In the genomic region with DNA sequence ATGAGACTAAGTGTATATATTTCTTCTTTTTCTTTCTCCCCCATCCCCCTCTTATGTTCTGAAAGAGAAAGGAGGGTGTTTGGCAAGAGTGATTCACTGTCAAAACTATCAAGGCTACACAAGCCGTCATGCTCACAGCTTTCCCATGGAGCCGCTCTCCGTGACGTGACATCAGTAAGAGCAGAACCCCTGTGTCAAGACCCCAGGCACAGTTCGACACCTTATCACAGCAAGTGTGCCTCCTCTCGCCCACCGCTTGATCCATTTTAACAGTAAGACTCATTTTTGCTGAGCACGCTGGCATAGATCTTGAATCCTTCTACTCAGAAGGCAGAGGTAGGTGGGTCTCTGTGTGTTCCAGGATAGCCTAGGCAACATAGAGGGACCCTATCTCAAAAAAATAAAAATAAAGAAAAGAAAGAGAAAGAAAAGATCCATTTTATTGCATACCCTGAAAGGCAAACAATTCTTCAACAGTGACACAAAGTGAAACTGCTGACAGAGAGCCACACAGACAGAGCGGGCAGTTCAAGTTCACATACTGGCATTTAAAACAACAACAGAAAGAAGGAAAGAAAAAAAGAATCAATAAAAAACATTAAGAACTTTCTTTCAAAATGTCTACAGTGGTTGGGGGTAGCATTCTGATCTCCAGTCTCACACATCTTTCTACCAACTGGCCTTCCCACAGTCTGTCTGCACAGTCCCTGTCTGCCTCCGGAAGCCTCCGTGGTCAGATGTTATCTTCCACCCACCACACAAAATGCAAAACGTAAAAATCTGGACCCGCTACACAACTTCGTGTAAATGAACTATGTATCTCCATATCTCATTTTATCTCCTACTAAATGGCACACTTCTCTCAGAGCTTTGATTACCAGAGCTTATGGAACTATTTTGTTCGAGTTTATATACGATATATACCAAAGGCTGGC, we compare ENCODE assay signal across 20 mouse cellular contexts. TPM values are rescaled to one million over a fixed set of nuclear protein-coding genes. Genes with fewer than 3 reads are reported as not detected.
DNase-seq lines count a peak whose midpoint lies in the region; ATAC-seq and TF ChIP-seq lines count a peak whose summit lies in the region.
"Had no signal": no experiment of that assay in that cellular context is flagged by ENCODE, and none has a peak within 500 bp of the region (broad histone marks: within the 10 kb centered on the region; RNA-seq: fewer than 3 reads in every experiment).

No protein-coding gene starts in this region.

- H3K9me3 ChIP-seq in lung, postnatal 0 days (ENCODE audit: low read length) = no peaks in the 10 kb centered on the region
- H3K9me3 ChIP-seq: midbrain, embryonic 15.5 days; neural tube, embryonic 12.5 days; stomach, embryonic 15.5 days had no signal

- DNase-seq in 416B (ENCODE audit: low read depth) = peak; percentile 74
- peak; percentile 85 for DNase-seq in CD4-positive helper T cell, adult 2 months (ENCODE audit: low read depth, low spot score)
- peak; percentile 85 for DNase-seq in induced T-regulatory cell, adult 2 months (ENCODE audit: low read depth)
- peak; percentile 56 for DNase-seq in thymus, adult 2 months
- no peak for DNase-seq in kidney, postnatal 4 days
- no peak for DNase-seq in lung, postnatal 0 days (ENCODE audit: low spot score)
- DNase-seq in gastrocnemius, postnatal 4 days (ENCODE audit: low spot score in 2 of 2) = no peak
- DNase-seq: adrenal gland, postnatal 10 days; cerebellum, adult 2 months; kidney, adult 8-10 months; kidney, postnatal 36 days; layer of hippocampus, postnatal 36 days; left cerebral cortex, postnatal 4 days; right cerebral cortex, postnatal 4 days had no signal

- H3K36me3 ChIP-seq in thymus, adult 2 months (ENCODE audit: control insufficient read depth, insufficient read depth, low read length) = no peaks in the 10 kb centered on the region
- no peaks in the 10 kb centered on the region for H3K36me3 ChIP-seq in lung, postnatal 0 days (ENCODE audit: insufficient read depth, low read length)
- H3K36me3 ChIP-seq: midbrain, embryonic 15.5 days; neural tube, embryonic 12.5 days had no signal

- no peak for ATAC-seq in lung, postnatal 0 days
- ATAC-seq: forebrain, embryonic 14.5 days; hindbrain, postnatal 0 days; midbrain, embryonic 15.5 days had no signal

- no peak for TF ChIP-seq EP300 in lung, postnatal 0 days (IDR thresholded peaks at IDR 0.05)

- 51% methylated on average over 16 of the region's 16 CpGs for WGBS in thymus, adult 2 months
- WGBS in lung, postnatal 0 days = 86% methylated on average over 16 of the region's 16 CpGs

- no peak for TF ChIP-seq CTCF in thymus, adult 2 months (IDR thresholded peaks at IDR 0.05; ENCODE audit: borderline replicate concordance, control insufficient read depth, extremely low read depth, insufficient read depth, low read length, poor library complexity)
- no peak for TF ChIP-seq CTCF in lung, postnatal 0 days (IDR thresholded peaks at IDR 0.05)

- H3K4me3 ChIP-seq in thymus, adult 2 months (ENCODE audit: control insufficient read depth, insufficient read depth, low read length) = no peak overlapping the region
- H3K4me3 ChIP-seq in lung, postnatal 0 days (ENCODE audit: low read depth, low read length) = no peak overlapping the region
- H3K4me3 ChIP-seq: midbrain, embryonic 15.5 days; neural tube, embryonic 12.5 days; stomach, embryonic 15.5 days had no signal

- H3K27me3 ChIP-seq in thymus, adult 2 months (ENCODE audit: control insufficient read depth, insufficient read depth, low read length) = no peaks in the 10 kb centered on the region
- no peaks in the 10 kb centered on the region for H3K27me3 ChIP-seq in lung, postnatal 0 days (replicated peaks; ENCODE audit: insufficient read depth, low read length)
- H3K27me3 ChIP-seq: midbrain, embryonic 15.5 days; neural tube, embryonic 12.5 days; stomach, embryonic 15.5 days had no signal

- H3K4me1 ChIP-seq in thymus, adult 2 months (replicated peaks; ENCODE audit: control insufficient read depth, insufficient read depth, low read length) = peaks cover 16% of the 10 kb centered on the region
- H3K4me1 ChIP-seq in lung, postnatal 0 days (ENCODE audit: insufficient read depth, low read depth, low read length) = peaks cover 9% of the 10 kb centered on the region; the same call in 1 of the 2 replicates

- no peak overlapping the region for H3K4me2 ChIP-seq in lung, postnatal 0 days (replicated peaks; ENCODE audit: low read depth, low read length)
- H3K4me2 ChIP-seq: midbrain, embryonic 15.5 days; neural tube, embryonic 12.5 days; stomach, embryonic 15.5 days had no signal

- no peak for TF ChIP-seq POLR2A in thymus, adult 2 months (IDR thresholded peaks at IDR 0.05; ENCODE audit: control insufficient read depth, extremely low read depth, insufficient read depth, low read length, poor library complexity)

- H3K27ac ChIP-seq in thymus, adult 2 months (ENCODE audit: control insufficient read depth, insufficient read depth, low read length) = no peak overlapping the region
- H3K27ac ChIP-seq in lung, postnatal 0 days (ENCODE audit: low read length) = no peak overlapping the region
- H3K27ac ChIP-seq: hindbrain, postnatal 0 days; macrophage; midbrain, embryonic 15.5 days; neural tube, embryonic 12.5 days; stomach, embryonic 15.5 days had no signal

- no peak overlapping the region for H3K9ac ChIP-seq in lung, postnatal 0 days (replicated peaks; ENCODE audit: low read depth)
- H3K9ac ChIP-seq: midbrain, embryonic 15.5 days; neural tube, embryonic 12.5 days; stomach, embryonic 15.5 days had no signal

RNA-seq across cellular contexts. Expression of a gene that starts 24.7 kb away (rescaled TPM):
- 20.7 and 23.9 TPM in 2 replicates for polyA plus RNA-seq in thymus, adult 2 months (2012; rRNA removed)
- polyA plus RNA-seq in lung, postnatal 0 days (2015; fragmentation: Nextera tagmentation; extraction: Ambion mirVana) = 21.4 and 21.5 TPM in 2 replicates
- 10 to 100 TPM; 57.1 to 57.3 TPM for total RNA-seq in gastrocnemius, postnatal 4 days (2021)

Comparison
In these comparisons a context has a peak if more than half of its experiments do, and no peak if none do; other contexts are left out.
1. DNase-seq: peak in 416B (single experiment), CD4-positive helper T cell, adult 2 months (single experiment), induced T-regulatory cell, adult 2 months (single experiment) and thymus, adult 2 months (single experiment); none in kidney, postnatal 4 days (0 of 2), lung, postnatal 0 days (single experiment) and gastrocnemius, postnatal 4 days (0 of 2).